Comparison of ENCODE assay signal across 16 mouse cellular contexts in the genomic region with DNA sequence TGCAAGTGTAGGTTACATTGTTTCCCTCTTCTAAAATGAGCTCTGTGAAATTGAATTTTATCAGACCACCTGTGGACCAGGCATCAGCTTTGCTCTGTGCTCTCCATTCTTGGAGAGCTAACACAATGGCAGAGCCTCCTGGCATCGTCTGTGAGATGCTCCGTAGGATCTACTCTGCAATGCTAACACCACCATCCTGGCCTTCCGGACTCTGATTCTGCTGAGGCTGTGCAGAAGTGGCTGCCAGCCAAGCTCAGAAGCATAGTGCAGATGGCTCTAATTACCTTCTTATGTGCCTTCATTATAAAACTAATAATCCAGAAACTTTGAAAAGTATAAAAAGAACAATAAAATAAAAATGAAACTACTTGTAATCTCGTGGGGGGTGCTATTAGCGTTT. TPM values are rescaled to one million over a fixed set of nuclear protein-coding genes. Genes with fewer than 3 reads are reported as not detected.
A peak's percentile ranks its signal among the peaks of the same experiment; 100 is the strongest.
DNase-seq lines count a peak whose midpoint lies in the region; ATAC-seq lines count a peak whose summit lies in the region.
"Had no signal": no experiment of that assay in that cellular context is flagged by ENCODE, and none has a peak within 500 bp of the region (broad histone marks: within the 10 kb centered on the region; RNA-seq: fewer than 3 reads in every experiment).

No protein-coding gene starts in this region.

- 23% methylated on average over 5 of the region's 5 CpGs for WGBS in limb, embryonic 12.5 days
- WGBS in limb, embryonic 10.5 days: 62% methylated on average over 5 of the region's 5 CpGs
- 68% methylated on average over 5 of the region's 5 CpGs for WGBS in liver, embryonic 11.5 days

- no peak for DNase-seq in limb, embryonic 10.5 days (ENCODE audit: low spot score)
- DNase-seq in NIH3T3 (ENCODE audit: low read depth): peak; percentile 22
- peak; percentile 20 for DNase-seq in cerebellum, adult 11 months
- DNase-seq in cerebellum, postnatal 25 days: peak; percentile 69 to 83
- no peak for DNase-seq in urinary bladder, postnatal 4 days (ENCODE audit: low spot score in 2 of 2)
- DNase-seq in gastrocnemius, adult 8-10 months (ENCODE audit: low spot score in 2 of 2): no peak
- no peak for DNase-seq in liver, embryonic 11.5 days (ENCODE audit: low spot score)
- DNase-seq: adrenal gland, postnatal 25 days had no signal

- no peaks in the 10 kb centered on the region; the same call in 1 of the 2 replicates for H3K27me3 ChIP-seq in limb, embryonic 12.5 days
- H3K27me3 ChIP-seq in limb, embryonic 10.5 days (ENCODE audit: low read depth, poor library complexity, severe bottlenecking): no peaks in the 10 kb centered on the region
- no peaks in the 10 kb centered on the region for H3K27me3 ChIP-seq in liver, embryonic 11.5 days (replicated peaks; ENCODE audit: control insufficient read depth, insufficient read depth, low read length)
- H3K27me3 ChIP-seq: embryonic facial prominence, embryonic 13.5 days; heart, embryonic 15.5 days; liver, embryonic 12.5 days; midbrain, embryonic 13.5 days had no signal

- H3K4me1 ChIP-seq in limb, embryonic 12.5 days (replicated peaks): peaks cover 15% of the 10 kb centered on the region
- H3K4me1 ChIP-seq in limb, embryonic 10.5 days: peaks cover 10% of the 10 kb centered on the region
- H3K4me1 ChIP-seq in liver, embryonic 11.5 days (replicated peaks; ENCODE audit: control insufficient read depth, insufficient read depth, low read length): no peaks in the 10 kb centered on the region
- H3K4me1 ChIP-seq: heart, embryonic 15.5 days; liver, embryonic 12.5 days; midbrain, embryonic 13.5 days had no signal

- H3K9ac ChIP-seq in limb, embryonic 12.5 days (replicated peaks): no peak overlapping the region
- no peak overlapping the region for H3K9ac ChIP-seq in liver, embryonic 11.5 days (ENCODE audit: low read depth, low read length)
- H3K9ac ChIP-seq: embryonic facial prominence, embryonic 13.5 days; heart, embryonic 15.5 days; liver, embryonic 12.5 days; midbrain, embryonic 13.5 days had no signal

- no peak overlapping the region for H3K4me3 ChIP-seq in limb, embryonic 12.5 days (replicated peaks)
- H3K4me3 ChIP-seq in limb, embryonic 10.5 days: no peak overlapping the region
- H3K4me3 ChIP-seq in liver, embryonic 11.5 days (ENCODE audit: low read depth, low read length): no peak overlapping the region
- H3K4me3 ChIP-seq: embryonic facial prominence, embryonic 13.5 days; heart, embryonic 15.5 days; layer of hippocampus, adult 2 months; liver, embryonic 12.5 days; midbrain, embryonic 13.5 days had no signal

- no peaks in the 10 kb centered on the region for H3K9me3 ChIP-seq in limb, embryonic 12.5 days
- no peaks in the 10 kb centered on the region for H3K9me3 ChIP-seq in limb, embryonic 10.5 days (replicated peaks)
- H3K9me3 ChIP-seq in liver, embryonic 11.5 days (ENCODE audit: control insufficient read depth, low read length): no peaks in the 10 kb centered on the region
- H3K9me3 ChIP-seq: embryonic facial prominence, embryonic 13.5 days; heart, embryonic 15.5 days; liver, embryonic 12.5 days; midbrain, embryonic 13.5 days had no signal

- ATAC-seq in limb, embryonic 12.5 days (ENCODE audit: insufficient number of reproducible peaks, insufficient read depth, low FRiP score, low TSS enrichment, low read depth): 0 out of 2 replicates have a peak, but pooled peaks have one; percentile 64
- ATAC-seq in liver, embryonic 11.5 days (replicated peaks; ENCODE audit: low FRiP score): no peak
- ATAC-seq: intestine, postnatal 0 days; liver, embryonic 12.5 days; midbrain, embryonic 13.5 days had no signal

- H3K4me2 ChIP-seq in limb, embryonic 12.5 days: no peak overlapping the region
- H3K4me2 ChIP-seq in liver, embryonic 11.5 days: no peak overlapping the region
- H3K4me2 ChIP-seq: embryonic facial prominence, embryonic 13.5 days; heart, embryonic 15.5 days; liver, embryonic 12.5 days; midbrain, embryonic 13.5 days had no signal

- H3K36me3 ChIP-seq in limb, embryonic 12.5 days: no peaks in the 10 kb centered on the region
- no peaks in the 10 kb centered on the region for H3K36me3 ChIP-seq in limb, embryonic 10.5 days
- H3K36me3 ChIP-seq in liver, embryonic 11.5 days (ENCODE audit: control insufficient read depth, insufficient read depth, low read length): no peaks in the 10 kb centered on the region
- H3K36me3 ChIP-seq: embryonic facial prominence, embryonic 13.5 days; heart, embryonic 15.5 days; liver, embryonic 12.5 days; midbrain, embryonic 13.5 days had no signal

- no peak overlapping the region for H3K27ac ChIP-seq in limb, embryonic 12.5 days
- no peak overlapping the region for H3K27ac ChIP-seq in limb, embryonic 10.5 days
- no peak overlapping the region for H3K27ac ChIP-seq in liver, embryonic 11.5 days (ENCODE audit: low read depth, low read length)
- H3K27ac ChIP-seq: embryonic facial prominence, embryonic 13.5 days; heart, embryonic 15.5 days; kidney, postnatal 0 days; layer of hippocampus, adult 2 months; liver, embryonic 12.5 days; midbrain, embryonic 13.5 days had no signal

RNA-seq across cellular contexts. Expression of a gene that starts 16.2 kb away (rescaled TPM):
- 0.12 and 0.21 TPM in 2 replicates for polyA plus RNA-seq in limb, embryonic 12.5 days (2016; fragmentation: Nextera tagmentation; extraction: Ambion mirVana)
- 0.04 TPM in 1 of 2 replicates, not detected in the other for polyA plus RNA-seq in limb, embryonic 10.5 days (2016; fragmentation: Nextera tagmentation; extraction: Ambion mirVana)
- under 1 TPM; 0.17 to 0.46 (median 0.33) TPM for total RNA-seq in gastrocnemius, adult 8-10 months (2022)
- polyA plus RNA-seq in liver, embryonic 11.5 days (2014; fragmentation: Nextera tagmentation; extraction: Ambion mirVana): not detected in 2 replicates
- polyA plus RNA-seq: liver, embryonic 12.5 days had no signal

Comparison
In these comparisons a context has a peak if more than half of its experiments do, and no peak if none do; other contexts are left out.
1. DNase-seq: peak in NIH3T3 (single experiment), cerebellum, adult 11 months (single experiment) and cerebellum, postnatal 25 days (2 of 2); none in limb, embryonic 10.5 days (single experiment), urinary bladder, postnatal 4 days (0 of 2), gastrocnemius, adult 8-10 months (0 of 2) and liver, embryonic 11.5 days (single experiment).